Mouse (Mus musculus): ENCODE results near the gene Defb35. TPM values are rescaled to one million over a fixed set of nuclear protein-coding genes. Genes with fewer than 3 reads are reported as not detected.

Gene Defb35
- not detected in 4 replicates for total RNA-seq (2023; ENCODE audit: inconsistent age)

GRCm38 (mm10) chr8:21938052-21938451 is at the start of gene Defb35:
Gene Defb35 (plus strand): TSS chr8:21938352.

GRCm38 (mm10) chr8:21906290-21906689 is 31.9 kb upstream of the Defb35 start, which contains the start of gene Defb11:
Gene Defb11 (minus strand): TSS chr8:21906412.

GRCm38 (mm10) chr8:21932610-21933009 is 5.5 kb upstream of the Defb35 start, which contains the start of gene Defb15:
Gene Defb15 (minus strand): TSS chr8:21932710.

GRCm38 (mm10) chr8:21946462-21946861 is 8.3 kb downstream of the Defb35 start, which contains the start of gene Defb13:
Gene Defb13 (plus strand): TSS chr8:21946762.

GRCm38 (mm10) chr8:21958414-21958813 is 20.3 kb downstream of the Defb35 start, which contains the start of gene Fam90a1a:
Gene Fam90a1a (plus strand): TSS chr8:21958714.

GRCm38 (mm10) chr8:21969475-21969874 is 31.3 kb downstream of the Defb35 start, which contains the start of gene Ccdc70:
Gene Ccdc70 (plus strand): TSS chr8:21969775.

Other genes starting within 250 kb of the Defb35 start
- gene AY761184, start 234.7 kb upstream of the Defb35 start, total RNA-seq (2023; ENCODE audit: inconsistent age), result not detected in 4 replicates
- gene Defa24, start 203.9 kb upstream of the Defb35 start, total RNA-seq (2023; ENCODE audit: inconsistent age), result not detected in 4 replicates
- not detected in 4 replicates for gene Defb50, start 114.8 kb upstream of the Defb35 start, total RNA-seq (2023; ENCODE audit: inconsistent age)
- gene Defb2, start 98.4 kb upstream of the Defb35 start, total RNA-seq (2023; ENCODE audit: inconsistent age), result not detected in 4 replicates
- not detected in 4 replicates for gene Defb10, start 79.5 kb upstream of the Defb35 start, total RNA-seq (2023; ENCODE audit: inconsistent age)
- gene Defb9, start 52.9 kb upstream of the Defb35 start, total RNA-seq (2023; ENCODE audit: inconsistent age), result not detected in 4 replicates
- gene Defb11, start 31.9 kb upstream of the Defb35 start, total RNA-seq (2023; ENCODE audit: inconsistent age), result not detected in 4 replicates
- gene Defb15, start 5.6 kb upstream of the Defb35 start, total RNA-seq (2023; ENCODE audit: inconsistent age), result not detected in 4 replicates
- gene Defb13, start 8.4 kb downstream of the Defb35 start, total RNA-seq (2023; ENCODE audit: inconsistent age), result not detected in 4 replicates
- gene Fam90a1a, start 20.4 kb downstream of the Defb35 start, total RNA-seq (2023; ENCODE audit: inconsistent age), result not detected in 4 replicates
- gene Ccdc70, start 31.4 kb downstream of the Defb35 start, total RNA-seq (2023; ENCODE audit: inconsistent age), result not detected in 4 replicates
- gene Atp7b, start 122.0 kb downstream of the Defb35 start, total RNA-seq (2023; ENCODE audit: inconsistent age), result 0.19 to 0.58 TPM (median 0.36 TPM) in 4 replicates
- 14.8 to 24.1 TPM (median 20.4 TPM) in 4 replicates for gene Alg11, start 122.4 kb downstream of the Defb35 start, total RNA-seq (2023; ENCODE audit: inconsistent age)
- gene Nek5, start 186.7 kb downstream of the Defb35 start, total RNA-seq (2023; ENCODE audit: inconsistent age), result not detected in 4 replicates
- 4.6 to 6.4 TPM (median 5.3 TPM) in 4 replicates for gene Nek3, start 228.1 kb downstream of the Defb35 start, total RNA-seq (2023; ENCODE audit: inconsistent age)
- gene Ckap2, start 247.5 kb downstream of the Defb35 start, total RNA-seq (2023; ENCODE audit: inconsistent age), result 1.7 to 2.7 TPM (median 2.1 TPM) in 4 replicates